Mouse (Mus musculus): ENCODE measurements around the gene Dlx3. TPM values are rescaled to one million over a fixed set of nuclear protein-coding genes. Genes with fewer than 3 reads are reported as not detected.

The Dlx3 gene
- total RNA-seq, 2 experiments from 2014 or later, result not detected

DNA sequence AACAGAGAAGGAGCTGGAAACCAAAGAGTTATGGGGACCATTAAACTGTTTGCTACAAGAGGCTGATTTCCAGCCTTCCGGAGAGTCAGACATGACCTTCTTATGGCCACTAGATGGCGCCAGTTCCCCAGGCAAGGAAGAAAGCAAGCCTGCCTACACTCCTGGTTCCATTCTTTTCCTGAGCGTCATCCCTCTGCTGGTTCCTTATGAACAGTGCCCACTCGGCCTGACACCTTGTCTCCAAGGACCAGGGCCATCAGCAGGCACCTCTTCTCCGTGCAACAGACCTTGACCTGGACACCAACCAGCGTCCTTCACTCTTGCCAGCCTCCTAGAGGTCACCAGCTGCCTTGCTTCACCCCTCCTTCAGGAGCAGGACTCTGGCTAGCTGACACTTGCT lies 2.9 kb upstream of the Dlx3 start:
- no peak overlapping the region for H3K27ac ChIP-seq
- peak; percentile 96 for TF ChIP-seq CTCF (conservative IDR thresholded peaks at IDR 0.05)
- no peak overlapping the region for H3K4me3 ChIP-seq
- peak; percentile 59 to 62 for DNase-seq (ENCODE audit: low spot score in 2 of 2)

DNA sequence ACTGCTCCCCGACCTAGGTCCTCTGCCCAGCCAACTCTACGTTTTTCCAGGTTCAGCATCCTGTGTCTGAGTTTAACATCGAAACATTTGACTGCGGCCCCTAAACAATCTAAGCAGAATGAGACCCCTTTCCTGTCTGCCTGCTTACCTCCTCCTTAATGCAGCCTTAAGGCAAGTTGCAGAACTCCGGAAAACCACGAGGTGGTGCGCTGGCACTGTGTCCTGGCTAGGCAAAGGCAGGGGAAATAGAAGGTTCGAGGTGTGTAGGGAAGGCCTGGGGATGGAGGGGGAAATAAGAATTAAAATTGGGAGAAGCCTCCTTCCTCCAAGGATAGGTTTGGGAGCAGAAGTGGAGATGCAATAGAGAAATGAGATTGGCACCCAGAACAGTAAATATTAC lies 1.4 kb upstream of the Dlx3 start:
- peak; percentile 59 to 80 for DNase-seq (ENCODE audit: low spot score in 2 of 2)
- Histone ChIP-seq H3K4me3 (no peak overlapping the region), H3K27ac (no peak overlapping the region)
- TF ChIP-seq CTCF (conservative IDR thresholded peaks at IDR 0.05), result peak; percentile 92

DNA sequence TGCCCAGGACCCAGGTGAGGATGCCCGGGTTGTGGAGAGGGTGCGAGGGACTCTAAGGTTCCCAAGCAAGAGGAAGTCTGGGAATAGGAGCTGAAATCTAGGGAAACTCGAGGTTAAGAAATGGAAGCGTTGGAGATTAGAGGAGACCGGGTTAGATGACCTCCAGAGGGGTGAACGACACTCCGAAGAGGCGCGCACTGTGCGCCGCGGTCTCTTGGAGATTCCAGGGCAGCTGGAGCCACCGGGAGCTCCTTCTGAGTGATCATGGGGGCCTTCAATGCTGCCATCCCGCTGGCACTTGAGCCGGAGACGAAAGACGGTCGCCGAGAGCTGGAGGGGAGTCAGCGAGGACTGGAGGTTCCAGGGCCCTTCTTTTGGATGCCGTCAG lies 708 bp downstream of the Dlx3 start:
- no peak for TF ChIP-seq CTCF (conservative IDR thresholded peaks at IDR 0.05)
- Histone ChIP-seq H3K27ac (no peak overlapping the region), H3K4me3 (no peak overlapping the region)
- no peak for DNase-seq (ENCODE audit: low spot score in 2 of 2)

DNA sequence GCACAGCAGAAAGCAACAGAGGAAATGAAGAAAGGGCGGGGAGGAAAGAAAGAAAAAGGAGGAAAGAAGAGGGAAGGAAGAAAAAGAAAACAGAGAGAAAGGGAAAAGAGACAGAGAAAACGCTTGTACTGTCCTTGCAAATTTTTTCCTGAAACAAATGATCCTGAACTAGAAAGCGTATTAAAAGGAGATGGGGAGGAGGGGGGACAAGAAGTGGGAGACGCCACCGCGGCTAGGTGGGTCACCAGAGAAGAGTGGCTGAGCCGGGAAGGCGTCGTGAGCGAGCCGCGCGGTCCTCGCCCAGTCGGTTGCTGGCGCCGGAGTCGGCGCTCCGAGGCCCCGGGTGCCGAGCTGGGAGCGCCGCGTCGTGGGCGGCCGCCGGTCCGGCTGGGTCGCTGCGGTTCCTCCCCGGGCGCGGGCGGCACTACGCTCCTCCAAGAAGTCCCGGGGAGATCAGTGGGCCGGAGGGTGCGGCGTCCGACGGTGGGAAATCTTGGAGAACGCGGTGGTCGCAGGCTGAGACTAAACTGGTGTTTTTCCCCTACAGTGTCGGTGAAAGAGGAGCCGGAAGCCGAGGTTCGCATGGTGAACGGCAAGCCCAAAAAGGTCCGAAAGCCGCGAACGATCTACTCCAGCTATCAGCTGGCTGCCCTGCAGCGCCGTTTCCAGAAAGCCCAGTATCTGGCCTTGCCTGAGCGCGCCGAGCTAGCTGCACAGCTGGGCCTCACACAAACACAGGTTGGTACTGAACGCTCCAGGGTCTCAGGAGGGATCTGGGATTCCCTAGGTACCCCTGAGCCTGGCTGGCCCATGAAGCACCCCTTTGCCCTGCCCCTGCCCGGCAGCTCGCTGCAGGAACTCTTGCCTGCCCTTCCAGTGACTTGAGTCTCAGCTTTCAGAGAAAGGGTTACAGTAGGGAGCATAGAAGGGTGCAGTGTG lies 1.5 kb downstream of the Dlx3 start:
- no peak overlapping the region for H3K4me3 ChIP-seq
- no peak overlapping the region for H3K27ac ChIP-seq
- DNase-seq (ENCODE audit: low spot score in 2 of 2), result no peak
- TF ChIP-seq CTCF (conservative IDR thresholded peaks at IDR 0.05), result no peak

DNA sequence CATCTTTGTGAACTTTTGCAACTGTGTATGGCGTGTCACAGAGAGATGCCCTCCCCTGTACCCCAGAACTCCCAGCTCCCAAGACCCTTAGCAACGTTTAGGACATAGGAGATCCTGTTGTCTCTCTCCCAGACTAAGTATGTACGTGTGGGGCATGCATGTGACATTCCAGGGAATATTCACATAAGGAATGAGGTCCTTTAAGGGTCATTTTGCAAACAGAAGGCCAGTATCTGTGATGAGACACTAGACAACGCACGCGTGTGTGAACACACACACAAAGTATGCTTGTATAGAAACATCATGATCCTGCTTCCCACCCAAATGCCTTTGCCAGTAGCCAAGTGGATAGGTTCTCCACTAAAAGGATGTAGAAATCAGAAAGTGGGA lies 2.2 kb downstream of the Dlx3 start:
- no peak overlapping the region for H3K4me3 ChIP-seq
- no peak for TF ChIP-seq CTCF (conservative IDR thresholded peaks at IDR 0.05)
- H3K27ac ChIP-seq, result no peak overlapping the region
- no peak for DNase-seq (ENCODE audit: low spot score in 2 of 2)

DNA sequence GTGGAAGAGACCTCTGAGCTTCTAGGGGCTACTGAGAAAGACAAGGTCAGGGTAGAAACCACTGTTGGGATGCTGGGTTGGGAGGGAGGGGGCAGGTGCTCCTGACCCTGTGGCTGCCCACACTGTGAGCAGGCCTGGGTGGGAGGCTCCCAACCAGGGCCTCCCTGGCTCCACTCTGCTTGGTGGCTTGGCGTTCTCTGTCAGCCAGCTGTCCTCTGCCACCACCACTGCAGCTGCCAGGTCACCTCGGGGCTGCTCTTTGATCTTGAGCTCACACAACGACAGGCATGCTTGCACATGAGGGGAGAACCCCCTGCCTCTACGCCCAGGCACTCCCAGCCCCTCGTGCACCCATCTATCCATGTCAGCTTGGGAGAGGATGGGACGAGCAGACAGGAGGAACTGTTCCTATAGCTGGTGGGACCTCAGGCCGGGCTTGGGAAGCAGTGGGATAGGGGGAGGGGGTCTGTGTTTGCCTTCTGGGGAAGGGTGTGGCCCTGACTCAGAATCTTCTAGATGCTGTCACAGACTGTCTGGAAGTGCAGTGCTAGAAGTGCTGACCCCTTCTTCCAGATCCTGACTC lies 5.5 kb downstream of the Dlx3 start:
- DNase-seq (ENCODE audit: low spot score in 2 of 2), result no peak
- H3K4me3 ChIP-seq, result no peak overlapping the region
- no peak overlapping the region for H3K27ac ChIP-seq
- no peak for TF ChIP-seq CTCF (conservative IDR thresholded peaks at IDR 0.05)

DNA sequence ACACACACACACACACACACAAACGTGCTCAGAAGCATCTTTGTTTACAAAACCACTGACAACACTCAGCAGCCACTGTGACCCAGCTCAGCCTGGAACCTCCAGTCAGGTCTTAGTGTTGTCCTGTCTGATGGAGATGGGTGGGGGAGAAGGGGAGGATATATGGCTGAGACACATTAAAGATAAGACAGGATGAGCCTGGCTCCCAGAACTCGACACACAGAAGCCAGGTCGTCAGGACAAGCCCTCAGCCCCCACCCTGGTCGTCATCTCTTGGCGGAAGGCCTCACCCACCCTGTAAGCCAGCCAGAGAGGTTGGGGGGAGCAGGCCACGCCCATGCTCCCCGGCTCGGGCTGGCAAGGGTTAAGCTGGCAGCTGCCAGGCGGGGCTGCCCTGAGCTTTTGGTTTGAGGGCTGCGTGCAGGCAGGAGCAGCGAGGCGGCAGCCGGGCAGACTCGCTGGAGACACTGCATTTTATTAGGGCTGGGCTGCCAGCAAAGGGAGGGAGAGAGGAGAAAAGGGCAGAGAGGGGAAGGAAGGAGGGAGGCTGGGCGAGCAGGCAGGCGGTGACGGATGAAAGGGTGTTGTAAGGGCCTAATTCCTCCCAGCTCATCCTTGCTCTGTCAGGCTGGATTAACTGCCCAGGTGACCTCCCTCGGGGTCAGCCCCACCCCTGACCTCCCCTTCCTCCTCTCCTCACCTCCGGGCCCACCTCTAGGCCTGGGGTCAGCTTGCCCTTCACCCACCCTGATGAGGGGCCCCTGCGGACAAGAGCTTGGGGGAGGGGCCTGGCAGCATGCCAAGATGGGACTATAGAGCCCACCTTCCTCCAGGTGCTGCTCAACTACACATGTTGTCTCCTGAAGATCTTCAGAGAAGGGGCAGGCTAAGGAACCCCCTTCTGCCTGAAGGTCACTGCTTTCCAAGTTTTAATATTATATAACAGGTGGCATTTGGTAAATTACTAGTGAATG lies 6.6 kb downstream of the Dlx3 start:
- Histone ChIP-seq H3K27ac (no peak overlapping the region), H3K4me3 (no peak overlapping the region)
- no peak for DNase-seq (ENCODE audit: low spot score in 2 of 2)
- TF ChIP-seq CTCF (conservative IDR thresholded peaks at IDR 0.05), result no peak

DNA sequence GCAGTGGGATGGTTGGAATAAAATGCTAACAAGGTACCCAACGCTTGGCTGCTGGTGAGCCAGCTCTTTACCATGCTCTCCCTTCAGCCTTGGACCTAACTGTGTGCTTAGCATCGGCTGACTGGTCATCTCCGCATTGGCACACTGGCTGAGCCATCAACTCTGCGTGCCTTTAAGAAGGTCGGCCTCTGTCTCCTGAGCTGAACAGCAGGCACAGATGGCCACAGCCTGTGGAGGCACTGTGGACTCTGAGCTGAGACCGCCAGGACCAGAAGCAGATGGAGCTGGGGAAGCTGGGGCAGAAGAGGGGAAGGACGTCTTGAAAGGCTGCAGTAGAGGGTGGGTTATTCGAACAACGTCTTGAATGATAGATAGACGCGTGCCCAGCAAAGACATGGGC lies 8.4 kb downstream of the Dlx3 start:
- Histone ChIP-seq H3K27ac (no peak overlapping the region), H3K4me3 (no peak overlapping the region)
- no peak for TF ChIP-seq CTCF (conservative IDR thresholded peaks at IDR 0.05)
- no peak for DNase-seq (ENCODE audit: low spot score in 2 of 2)

DNA sequence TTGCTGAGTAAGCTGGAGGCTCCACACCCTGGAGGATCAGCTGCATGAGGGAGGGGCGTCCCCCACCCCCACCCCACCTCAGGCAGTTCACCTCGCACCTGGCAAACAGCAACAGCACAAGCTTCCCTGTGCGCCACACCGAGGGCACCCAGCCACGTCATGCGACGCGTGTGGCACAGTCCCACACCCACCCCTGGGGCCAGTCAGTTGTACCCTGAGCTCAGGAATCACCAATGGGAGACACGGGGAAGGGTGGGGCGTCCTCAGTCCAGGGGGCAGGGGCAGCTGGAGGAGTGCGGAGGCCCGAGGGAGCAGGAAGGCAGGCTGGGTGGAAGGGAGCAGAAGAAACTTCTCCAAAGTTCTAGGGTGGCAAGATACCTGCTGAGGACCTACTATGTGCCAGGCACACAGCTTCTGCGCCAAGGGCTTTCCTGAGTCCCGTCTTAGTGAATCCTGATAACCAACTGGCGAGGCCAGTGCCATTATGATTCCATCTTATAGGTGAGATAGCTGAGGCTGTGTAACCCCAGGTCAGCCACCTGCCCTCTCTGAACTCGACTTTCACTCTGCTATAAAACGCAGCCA lies 10.8 kb downstream of the Dlx3 start:
- DNase-seq (ENCODE audit: low spot score in 2 of 2), result no peak
- H3K4me3 ChIP-seq, result no peak overlapping the region
- TF ChIP-seq CTCF (conservative IDR thresholded peaks at IDR 0.05), result no peak
- no peak overlapping the region for H3K27ac ChIP-seq

DNA sequence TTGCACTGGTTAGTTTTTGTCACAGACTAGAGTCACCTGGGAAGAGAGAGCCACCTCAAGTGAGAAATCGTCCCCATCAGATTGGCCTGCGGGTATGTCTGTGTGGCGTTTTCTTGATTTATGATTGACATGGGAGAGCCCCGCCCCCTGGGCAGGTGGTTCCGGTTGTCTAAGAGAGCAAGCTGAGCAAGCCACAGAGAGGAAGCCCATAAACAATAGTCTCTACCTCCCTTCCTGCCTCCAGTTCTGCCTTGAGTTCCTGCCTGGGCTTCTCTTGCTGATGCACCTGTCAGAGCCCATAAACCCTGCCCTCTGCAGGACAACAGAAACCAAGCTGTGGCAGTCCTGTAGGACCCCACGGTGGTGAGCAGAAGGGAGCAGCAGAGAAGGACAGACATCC lies 13.4 kb downstream of the Dlx3 start:
- H3K27ac ChIP-seq, result no peak overlapping the region
- H3K4me3 ChIP-seq, result no peak overlapping the region
- no peak for DNase-seq (ENCODE audit: low spot score in 2 of 2)
- no peak for TF ChIP-seq CTCF (conservative IDR thresholded peaks at IDR 0.05)

DNA sequence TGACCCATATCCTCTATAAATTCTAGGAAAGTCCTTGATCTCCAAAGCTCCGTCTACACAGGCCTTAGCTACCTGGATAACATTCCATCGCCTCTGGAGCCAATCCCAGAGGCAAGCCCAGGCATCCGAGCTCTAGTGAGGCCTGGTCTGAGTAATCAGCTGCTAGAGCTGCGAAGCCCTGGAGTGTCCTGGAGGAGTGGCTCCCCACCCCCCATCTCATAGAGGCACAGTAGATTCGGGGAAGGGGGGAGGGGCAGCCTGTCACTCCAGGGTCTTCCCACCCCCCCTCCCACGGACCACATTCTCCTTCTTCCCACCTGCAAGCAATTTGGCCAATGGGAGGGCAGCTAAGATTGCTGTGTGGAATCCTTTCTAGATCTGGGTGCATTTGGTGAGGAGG lies 17.4 kb downstream of the Dlx3 start:
- DNase-seq (ENCODE audit: low spot score in 2 of 2), result no peak
- Histone ChIP-seq H3K4me3 (no peak overlapping the region), H3K27ac (no peak overlapping the region)
- TF ChIP-seq CTCF (conservative IDR thresholded peaks at IDR 0.05), result no peak

DNA sequence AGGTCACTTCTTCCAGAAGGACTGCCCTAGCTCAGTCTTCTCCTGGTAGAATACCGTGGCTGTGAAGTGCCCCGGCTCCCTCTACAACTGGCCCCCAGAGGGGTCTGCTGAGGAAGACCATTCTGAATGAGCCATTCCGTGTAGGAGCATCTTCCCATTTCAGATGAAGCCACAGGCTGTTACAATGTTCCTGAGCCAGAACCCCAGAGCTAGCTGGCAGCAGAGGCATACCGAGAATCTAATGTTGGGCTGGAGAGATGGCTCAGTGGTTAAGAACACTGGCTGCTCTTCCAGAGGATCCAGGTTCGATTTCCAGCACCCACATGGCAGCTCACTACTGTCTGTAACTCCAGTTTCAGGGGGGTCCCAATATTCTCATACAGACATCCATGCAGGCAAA lies 20.0 kb downstream of the Dlx3 start:
- no peak for TF ChIP-seq CTCF (conservative IDR thresholded peaks at IDR 0.05)
- Histone ChIP-seq H3K4me3 (no peak overlapping the region), H3K27ac (no peak overlapping the region)
- DNase-seq (ENCODE audit: low spot score in 2 of 2), result no peak

DNA sequence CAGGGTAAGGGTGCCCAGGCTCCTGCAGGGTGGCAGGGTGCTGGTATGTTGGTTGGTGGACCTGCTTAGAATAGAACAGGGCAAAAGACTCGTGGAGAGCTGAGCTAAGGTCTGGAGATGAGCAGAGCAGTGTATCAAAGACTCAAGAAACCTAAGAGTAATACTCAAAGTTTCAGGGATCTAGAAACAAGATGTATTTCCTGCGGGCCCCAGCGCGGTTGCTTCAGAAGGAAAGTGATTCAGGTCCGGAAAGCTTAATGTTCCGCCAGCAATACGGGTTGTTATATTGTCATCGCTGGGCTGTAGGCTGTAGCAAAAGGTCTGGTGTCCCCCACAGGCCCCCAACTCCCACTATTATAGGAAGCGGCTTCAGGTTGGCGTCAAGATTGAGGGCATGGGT lies 22.3 kb downstream of the Dlx3 start:
- no peak for DNase-seq (ENCODE audit: low spot score in 2 of 2)
- no peak for TF ChIP-seq CTCF (conservative IDR thresholded peaks at IDR 0.05)

More for the DNA sequence above, 22.3 kb downstream of the Dlx3 start:
- Histone ChIP-seq H3K4me3 (no peak overlapping the region), H3K27ac (no peak overlapping the region)

Measured in layer of hippocampus, adult 2 months (tissue).